Mouse (Mus musculus) ES-E14 (cell line): ENCODE measurements at regions not wholly inside any gene's neighbourhood (a gene's known extent, or its start where the extent isn't known, plus 50 kb on each side); places are given as distances from the start of the nearest gene placed in this dataset.

Experiments
- DNase-seq: peaks from one replicate; pipeline ENCODE4 v3.0.0-alpha.2; 2013; ENCODE audit warnings: low read depth, low spot score
- H3K27ac ChIP-seq: 2 replicates; pipeline ENCODE4 v1.5.1; 2012; ENCODE audit warnings: low read depth, mild to moderate bottlenecking, low read length, moderate library complexity, mixed read lengths; ENCODE audit not compliant: poor library complexity, insufficient read depth, severe bottlenecking
- H3K36me3 ChIP-seq: 2 replicates; pipeline ENCODE4 v1.6.1; 2012; ENCODE audit warnings: mild to moderate bottlenecking, low read length, moderate library complexity, mixed read lengths; ENCODE audit not compliant: control insufficient read depth, poor library complexity, insufficient read depth, severe bottlenecking
- H3K4me1 ChIP-seq, 2 experiments: fragments of 150-350 bp in 1 of 2; sonication (generic) in 1 of 2; 2 replicates each; pipeline ENCODE4 v1.6.1; 2012; ENCODE audit warnings: low read length in 2 of 2, mild to moderate bottlenecking in 1 of 2, mixed read lengths in 1 of 2; ENCODE audit not compliant: control insufficient read depth in 2 of 2, insufficient read depth in 2 of 2, poor library complexity in 1 of 2
- H3K4me3 ChIP-seq, 2 experiments: fragments of 150-350 bp in 1 of 2; sonication (generic) in 1 of 2; 2 replicates each; pipeline ENCODE4 v1.5.1; 2012; ENCODE audit warnings: low read length in 2 of 2, low read depth in 1 of 2, mild to moderate bottlenecking in 1 of 2, mixed read lengths in 1 of 2; ENCODE audit not compliant: insufficient read depth in 1 of 2, poor library complexity in 1 of 2, severe bottlenecking in 1 of 2
- H3K9ac ChIP-seq: 2 replicates; pipeline ENCODE4 v1.6.1; 2012; ENCODE audit warnings: low read depth, mild to moderate bottlenecking, low read length, mixed read lengths; ENCODE audit not compliant: poor library complexity, insufficient read depth, severe bottlenecking
- H3K9me3 ChIP-seq: fragments of 150-350 bp; sonication (generic); 2 replicates; pipeline ENCODE4 v1.6.1; 2012; ENCODE audit warnings: low read depth, mild to moderate bottlenecking, low read length; ENCODE audit not compliant: control insufficient read depth, insufficient read depth
- CHD2 ChIP-seq: IDR thresholded peaks from 2 replicates; pipeline ENCODE4 v1.6.1; 2014; ENCODE audit warnings: mild to moderate bottlenecking, low read depth, low read length, inconsistent platforms
- HCFC1 ChIP-seq: IDR thresholded peaks from 2 replicates; pipeline ENCODE4 v1.6.1; 2012; ENCODE audit warnings: low read length, inconsistent platforms, borderline replicate concordance; ENCODE audit not compliant: insufficient read depth
- MAFK ChIP-seq: IDR thresholded peaks from 2 replicates; pipeline ENCODE4 v1.6.1; 2014; ENCODE audit warnings: mild to moderate bottlenecking, low read depth, low read length, inconsistent platforms; ENCODE audit not compliant: insufficient read depth
- ZC3H11A ChIP-seq: IDR thresholded peaks from 2 replicates; pipeline ENCODE4 v1.6.1; 2012; ENCODE audit warnings: low read depth, mild to moderate bottlenecking, inconsistent platforms, low read length, borderline replicate concordance
- ZNF384 ChIP-seq: IDR thresholded peaks from 2 replicates; pipeline ENCODE4 v1.6.1; 2012; ENCODE audit warnings: low read depth, low read length, inconsistent platforms
- in situ Hi-C, 2 experiments: fragments of 600-800 bp; cut with MboI; formaldehyde crosslinking; loops; one replicate each; pipeline ENCODE4 v1.15.1; 2025; ENCODE audit warnings: low sequenced_read_pairs in 2 of 2, inconsistent platforms in 1 of 2; ENCODE audit not compliant: unreplicated experiment in 2 of 2

- Histone ChIP-seq H3K36me3 (no peaks in the 10 kb centered on the region), H3K9ac (no peak overlapping the region), H3K4me3 (no peak overlapping the region), H3K9me3 (no peaks in the 10 kb centered on the region), H3K4me1 (no peaks in the 10 kb centered on the region), H3K27ac (no peak overlapping the region)
- in situ Hi-C loops: no loop called here
- no peak for TF ChIP-seq MAFK
- DNase-seq: no peak
Measured at GRCm38 (mm10) chr13:102434372-102434954, 258.9 kb upstream of the Cd180 start.

- no peaks in the 10 kb centered on the region for H3K4me1 ChIP-seq
- no peak overlapping the region for H3K27ac ChIP-seq
- H3K36me3 ChIP-seq: no peaks in the 10 kb centered on the region
- no peak overlapping the region for H3K9ac ChIP-seq
- in situ Hi-C loops: no loop called here
- DNase-seq: no peak
- H3K4me3 ChIP-seq: no peak overlapping the region
- no peak for TF ChIP-seq CHD2
- TF ChIP-seq MAFK: no peak
- TF ChIP-seq ZNF384: no peak
- no peaks in the 10 kb centered on the region for H3K9me3 ChIP-seq
Measured at GRCm38 (mm10) chr13:102442676-102443075, 250.7 kb upstream of the Cd180 start.

GRCm38 (mm10) chr13:102447310-102447709, 246.0 kb upstream of the Cd180 start:
- DNase-seq: no peak
- H3K9ac ChIP-seq: no peak overlapping the region
- TF ChIP-seq ZC3H11A (no peak), ZNF384 (no peak), HCFC1 (no peak), MAFK (no peak), CHD2 (no peak)
- no peak overlapping the region for H3K27ac ChIP-seq
- H3K4me3 ChIP-seq: no peak overlapping the region
- H3K36me3 ChIP-seq: no peaks in the 10 kb centered on the region
- H3K4me1 ChIP-seq: no peaks in the 10 kb centered on the region
- in situ Hi-C loops: no loop called here
- no peaks in the 10 kb centered on the region for H3K9me3 ChIP-seq

- no peak for TF ChIP-seq HCFC1
- no peak for TF ChIP-seq MAFK
- no peak for TF ChIP-seq CHD2
- no peak for TF ChIP-seq ZC3H11A
- TF ChIP-seq ZNF384: no peak
- H3K4me1 ChIP-seq: no peaks in the 10 kb centered on the region
- in situ Hi-C loops: no loop called here
- DNase-seq: no peak
- H3K36me3 ChIP-seq: no peaks in the 10 kb centered on the region
- no peak overlapping the region for H3K27ac ChIP-seq
- H3K9ac ChIP-seq: no peak overlapping the region
- H3K4me3 ChIP-seq: no peak overlapping the region
- H3K9me3 ChIP-seq: no peaks in the 10 kb centered on the region
Measured at GRCm38 (mm10) chr13:102449416-102450121, 243.8 kb upstream of the Cd180 start.

- in situ Hi-C loops: no loop called here
- H3K27ac ChIP-seq: no peak overlapping the region
- no peaks in the 10 kb centered on the region for H3K36me3 ChIP-seq
- no peak overlapping the region for H3K4me3 ChIP-seq
- no peaks in the 10 kb centered on the region for H3K4me1 ChIP-seq
- TF ChIP-seq CHD2: no peak
- TF ChIP-seq ZNF384: no peak
- no peak for TF ChIP-seq ZC3H11A
- TF ChIP-seq MAFK: no peak
- no peaks in the 10 kb centered on the region for H3K9me3 ChIP-seq
- no peak for DNase-seq
- H3K9ac ChIP-seq: no peak overlapping the region
Measured at GRCm38 (mm10) chr13:102451176-102451575, 242.2 kb upstream of the Cd180 start.
